Mouse (Mus musculus) neural tube, embryonic 13.5 days (tissue): ENCODE data around the gene Car2. TPM values are rescaled to one million over a fixed set of nuclear protein-coding genes. Genes with fewer than 3 reads are reported as not detected.

Source experiments
- ATAC-seq: fragments of 200-750 bp; cut with Nextera tagmentation; 2 replicates; pipeline ENCODE4 v1.8.0; 2017; ENCODE audit warnings: low read depth, mild to moderate bottlenecking, moderate TSS enrichment, moderate library complexity
- H3K27ac ChIP-seq: fragments of 300-500 bp; sonication (generic); replicated peaks from 2 replicates; pipeline ENCODE4 v1.5.1; 2015; ENCODE audit warnings: moderate library complexity, mild to moderate bottlenecking, inconsistent platforms
- H3K27me3 ChIP-seq: fragments of 300-500 bp; sonication (generic); 2 replicates; pipeline ENCODE4 v1.6.1; 2015; ENCODE audit warnings: mild to moderate bottlenecking, inconsistent platforms
- H3K36me3 ChIP-seq: fragments of 300-500 bp; sonication (generic); 2 replicates; pipeline ENCODE4 v1.6.1; 2015; ENCODE audit warnings: mild to moderate bottlenecking, inconsistent platforms
- H3K4me1 ChIP-seq: fragments of 300-500 bp; sonication (generic); replicated peaks from 2 replicates; pipeline ENCODE4 v1.6.1; 2015; ENCODE audit warnings: inconsistent platforms
- H3K4me2 ChIP-seq: fragments of 300-500 bp; sonication (generic); 2 replicates; pipeline ENCODE4 v1.6.1; 2015; ENCODE audit warnings: inconsistent platforms, mild to moderate bottlenecking, moderate library complexity
- H3K4me3 ChIP-seq: fragments of 300-500 bp; sonication (generic); 2 replicates; pipeline ENCODE4 v1.5.1; 2015; ENCODE audit warnings: mild to moderate bottlenecking, inconsistent platforms
- H3K9ac ChIP-seq: fragments of 300-500 bp; sonication (generic); 2 replicates; pipeline ENCODE4 v1.6.1; 2015; ENCODE audit warnings: moderate library complexity, mild to moderate bottlenecking, inconsistent platforms
- H3K9me3 ChIP-seq: fragments of 300-500 bp; sonication (generic); 2 replicates; pipeline ENCODE4 v1.6.1; 2016; ENCODE audit warnings: inconsistent platforms
- WGBS: fragments of 180-500 bp; shearing (Covaris S2); methylation state at CpG from one replicate; pipeline ENCODE4 v1.1.7; 2015; 5-methylcytosine and 5-hydroxymethylcytosine counted together
- polyA plus RNA-seq: library from polyadenylated mRNA; unstranded; fragments of >200 nt; fragmentation: Nextera tagmentation; extraction: Ambion mirVana; gene quantifications from 2 replicates; pipeline ENCODE4 v1.2.1, GENCODE M21; 2015

The Car2 gene
- polyA plus RNA-seq, 1 experiment from 2014 or later: 24.4 TPM

DNA sequence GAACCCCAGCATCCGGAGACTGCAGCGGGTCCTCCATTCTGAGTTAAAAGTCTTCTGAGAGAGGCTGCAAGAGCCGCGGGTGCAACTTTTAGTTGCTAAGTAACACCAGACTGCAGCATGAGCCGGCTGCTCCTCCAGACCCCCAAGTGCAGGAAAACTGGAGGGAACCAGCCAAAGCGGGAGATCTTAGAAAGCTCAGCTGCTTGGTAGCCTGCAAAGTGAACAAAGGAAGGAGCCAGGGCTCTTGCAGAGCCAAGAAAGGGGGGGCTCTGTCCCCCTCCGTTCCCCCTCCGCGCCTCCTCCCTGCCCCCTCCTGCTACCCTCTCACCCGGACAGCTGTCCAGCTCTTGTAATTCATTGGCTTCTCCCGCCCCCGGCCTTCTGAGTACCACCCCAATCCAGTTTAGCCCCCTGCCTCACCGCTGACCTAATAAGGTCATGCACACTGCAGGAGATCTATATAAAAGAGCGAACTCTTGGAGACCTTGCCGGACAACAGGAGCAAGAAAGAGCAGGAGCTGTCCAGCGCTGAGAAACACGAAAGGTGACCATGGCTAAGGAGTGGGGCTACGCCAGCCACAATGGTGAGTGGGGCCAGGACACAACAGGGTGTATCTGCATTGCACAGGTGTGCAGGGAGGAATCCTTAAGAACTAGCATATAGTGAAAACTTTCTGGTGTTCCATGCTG is 22.9 kb upstream of the Car2 start, which contains the start of gene Car3:
Gene Car3 (plus strand): TSS at position 491 of the 690 bp plus-strand sequence.
- 3% methylated on average over 17 of the region's 18 CpGs for WGBS
- Histone ChIP-seq H3K27ac (peak within 1 kb of the TSS; percentile 3; the same call in 1 of the 2 replicates), H3K9me3 (no peaks in the 10 kb centered on the region), H3K27me3 (no peaks in the 10 kb centered on the region), H3K36me3 (no peaks in the 10 kb centered on the region), H3K4me2 (peak within 1 kb of the TSS; percentile 86), H3K9ac (peak within 1 kb of the TSS; percentile 66), H3K4me1 (peaks cover 17% of the 10 kb centered on the region), H3K4me3 (peak within 1 kb of the TSS; percentile 42)
- peak; percentile 93 for ATAC-seq

- H3K4me1 ChIP-seq: peaks cover 17% of the 10 kb centered on the region
- no peaks in the 10 kb centered on the region for H3K9me3 ChIP-seq
- no peak for ATAC-seq
- WGBS: 96% methylated on average over 2 of the region's 2 CpGs
- no peak overlapping the region for H3K9ac ChIP-seq
- H3K36me3 ChIP-seq: no peaks in the 10 kb centered on the region
- H3K27me3 ChIP-seq: no peaks in the 10 kb centered on the region
- no peak overlapping the region for H3K4me3 ChIP-seq
- no peak overlapping the region for H3K4me2 ChIP-seq
- H3K27ac ChIP-seq: no peak overlapping the region
Measured at GRCm38 (mm10) chr3:14863922-14864321, 22.2 kb upstream of the Car2 start.

GRCm38 (mm10) chr3:14865941-14866340 is 20.1 kb upstream of the Car2 start:
- H3K27me3 ChIP-seq: no peaks in the 10 kb centered on the region
- H3K27ac ChIP-seq: no peak overlapping the region
- no peaks in the 10 kb centered on the region for H3K9me3 ChIP-seq
- H3K4me3 ChIP-seq: no peak overlapping the region
- H3K9ac ChIP-seq: no peak overlapping the region
- no peaks in the 10 kb centered on the region for H3K36me3 ChIP-seq
- no peak overlapping the region for H3K4me2 ChIP-seq
- no peak for ATAC-seq
- WGBS: 81% methylated on average over 2 of the region's 2 CpGs
- peaks cover 17% of the 10 kb centered on the region for H3K4me1 ChIP-seq

- WGBS: 21% methylated on average over 11 of the region's 11 CpGs
Measured at GRCm38 (mm10) chr3:14869779-14870178, 16.3 kb upstream of the Car2 start.

DNA sequence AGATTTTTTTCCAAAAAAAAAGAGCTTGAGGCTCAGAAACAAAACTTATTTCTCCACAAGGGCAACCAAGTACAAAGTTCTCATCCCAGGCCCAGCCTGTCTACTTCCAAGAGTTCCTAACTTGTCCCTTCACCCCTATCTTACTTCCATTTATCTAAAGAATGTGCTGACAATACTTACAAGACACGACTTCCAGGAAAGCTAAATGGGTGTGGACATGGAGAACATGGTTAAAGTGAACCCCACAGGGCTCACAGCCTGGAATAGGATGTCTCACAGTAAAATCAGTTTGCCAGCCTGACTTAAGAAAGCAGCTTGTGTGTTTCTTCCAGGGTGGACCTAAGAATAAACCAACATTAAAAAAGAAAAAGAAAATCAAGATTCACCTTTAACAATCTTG is 15.5 kb upstream of the Car2 start:
- no peak overlapping the region for H3K4me2 ChIP-seq
- no peaks in the 10 kb centered on the region for H3K27me3 ChIP-seq
- no peak for ATAC-seq
- WGBS: 71% methylated on average over 1 of the region's 1 CpGs
- H3K27ac ChIP-seq: no peak overlapping the region
- H3K36me3 ChIP-seq: no peaks in the 10 kb centered on the region
- no peak overlapping the region for H3K9ac ChIP-seq
- H3K4me3 ChIP-seq: no peak overlapping the region
- H3K9me3 ChIP-seq: no peaks in the 10 kb centered on the region
- no peaks in the 10 kb centered on the region for H3K4me1 ChIP-seq

More at GRCm38 (mm10) chr3:14869779-14870178, 16.3 kb upstream of the Car2 start:
- H3K36me3 ChIP-seq: no peaks in the 10 kb centered on the region
- no peak overlapping the region for H3K27ac ChIP-seq
- no peaks in the 10 kb centered on the region for H3K27me3 ChIP-seq
- H3K9me3 ChIP-seq: no peaks in the 10 kb centered on the region
- no peaks in the 10 kb centered on the region for H3K4me1 ChIP-seq
- ATAC-seq: peak; percentile 50; the same call in 1 of the 2 replicates
- no peak overlapping the region for H3K9ac ChIP-seq
- H3K4me3 ChIP-seq: no peak overlapping the region
- H3K4me2 ChIP-seq: no peak overlapping the region

DNA sequence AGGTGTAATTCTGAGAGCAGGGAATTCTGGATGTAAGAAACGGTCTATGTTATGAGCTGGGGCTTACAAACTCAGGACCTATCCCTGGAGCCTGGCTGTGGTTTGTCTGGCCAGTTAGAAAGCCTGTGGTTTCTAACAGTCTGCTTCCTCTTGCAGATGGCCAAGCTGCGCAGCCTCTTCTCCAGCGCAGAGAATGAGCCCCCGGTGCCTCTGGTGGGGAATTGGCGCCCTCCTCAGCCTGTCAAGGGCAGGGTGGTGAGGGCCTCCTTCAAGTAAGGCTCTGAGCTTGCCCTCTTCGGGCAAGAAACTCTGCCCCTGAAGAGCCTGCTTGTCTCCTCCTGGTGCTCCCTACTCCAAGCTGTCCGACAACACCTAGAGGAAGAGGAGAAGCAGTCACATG is 14.7 kb upstream of the Car2 start:
- ATAC-seq: peak; percentile 36; the same call in 1 of the 2 replicates
- Histone ChIP-seq H3K9me3 (no peaks in the 10 kb centered on the region), H3K4me3 (no peak overlapping the region), H3K4me2 (no peak overlapping the region), H3K9ac (no peak overlapping the region), H3K27ac (no peak overlapping the region), H3K4me1 (no peaks in the 10 kb centered on the region), H3K27me3 (no peaks in the 10 kb centered on the region), H3K36me3 (no peaks in the 10 kb centered on the region)
- 62% methylated on average over 7 of the region's 7 CpGs for WGBS

DNA sequence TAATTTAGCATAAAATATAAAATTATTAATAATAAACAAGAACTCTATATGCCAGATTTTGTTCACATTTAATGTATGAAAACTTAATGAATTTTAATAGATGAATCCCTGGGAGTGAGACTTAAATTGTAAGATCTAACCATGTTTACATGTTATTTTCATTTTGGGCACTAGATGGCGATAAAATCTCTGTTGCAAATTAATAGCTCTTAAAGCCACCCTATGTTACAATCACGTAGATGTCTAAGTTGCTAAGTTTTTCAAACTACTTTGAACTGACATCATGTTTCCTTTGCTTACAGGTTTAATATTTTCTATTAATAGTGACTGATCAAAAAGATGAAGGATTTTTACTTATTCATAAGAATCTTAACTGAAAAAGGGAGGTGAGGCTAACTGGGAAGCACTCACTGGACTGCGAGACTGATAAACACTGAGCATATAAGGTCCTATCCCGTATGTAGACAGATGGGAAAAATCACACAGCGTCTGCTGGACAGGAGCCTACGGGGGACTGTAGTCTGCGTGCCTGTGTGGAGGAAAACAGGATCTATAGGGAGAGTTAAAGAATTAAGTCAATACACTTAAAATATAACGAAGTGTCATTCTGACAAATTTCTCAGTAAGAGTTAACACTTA is 11.6 kb upstream of the Car2 start:
- WGBS: 55% methylated on average over 8 of the region's 8 CpGs
- no peaks in the 10 kb centered on the region for H3K36me3 ChIP-seq

GRCm38 (mm10) chr3:14876325-14876918 is 9.7 kb upstream of the Car2 start:
- no peaks in the 10 kb centered on the region for H3K9me3 ChIP-seq
- no peak overlapping the region for H3K9ac ChIP-seq
- no peak overlapping the region for H3K27ac ChIP-seq
- no peaks in the 10 kb centered on the region for H3K27me3 ChIP-seq
- no peak overlapping the region for H3K4me2 ChIP-seq
- no peak for ATAC-seq
- H3K4me3 ChIP-seq: no peak overlapping the region
- 80% methylated on average over 9 of the region's 9 CpGs for WGBS
- H3K4me1 ChIP-seq: no peaks in the 10 kb centered on the region
- no peaks in the 10 kb centered on the region for H3K36me3 ChIP-seq

More for the DNA sequence above, 11.6 kb upstream of the Car2 start:
- Histone ChIP-seq H3K27ac (no peak overlapping the region), H3K4me1 (no peaks in the 10 kb centered on the region), H3K4me3 (no peak overlapping the region), H3K9me3 (no peaks in the 10 kb centered on the region), H3K4me2 (no peak overlapping the region), H3K27me3 (no peaks in the 10 kb centered on the region), H3K9ac (no peak overlapping the region)
- ATAC-seq: no peak

DNA sequence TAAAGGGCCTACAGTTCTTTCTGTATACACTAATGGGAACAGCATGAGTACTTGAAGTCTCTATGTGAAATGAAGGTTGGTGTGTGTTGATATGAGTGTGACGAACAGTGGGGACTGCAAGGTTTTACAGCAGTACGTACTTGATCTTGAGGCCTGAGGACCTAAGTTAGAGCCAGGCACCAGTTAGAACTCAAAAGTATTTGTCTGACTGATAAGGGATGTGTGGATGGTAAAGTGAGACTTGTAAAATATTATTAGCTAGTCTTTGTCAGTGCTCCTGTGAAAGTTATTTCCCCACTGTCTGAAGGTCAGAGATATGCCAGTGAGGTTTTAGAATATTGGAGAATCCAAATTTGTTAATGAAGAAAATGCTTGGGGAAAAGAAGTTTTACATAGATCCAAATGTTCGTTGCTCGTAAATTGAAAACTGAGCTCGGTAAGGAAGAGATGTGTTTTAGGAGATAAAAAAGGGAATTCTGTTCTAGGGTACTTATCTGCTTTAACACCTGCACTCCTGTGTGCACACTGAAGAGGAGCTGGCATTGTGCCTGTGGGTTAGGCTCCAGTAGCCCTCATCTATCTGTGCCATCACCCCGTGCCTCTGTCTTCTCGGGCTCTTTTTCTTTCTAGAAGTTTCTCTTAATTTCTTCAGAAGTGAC is 8.7 kb upstream of the Car2 start:
- no peaks in the 10 kb centered on the region for H3K9me3 ChIP-seq
- H3K4me3 ChIP-seq: no peak overlapping the region
- H3K4me2 ChIP-seq: no peak overlapping the region
- no peaks in the 10 kb centered on the region for H3K4me1 ChIP-seq
- H3K27me3 ChIP-seq: no peaks in the 10 kb centered on the region
- no peak overlapping the region for H3K9ac ChIP-seq
- no peak overlapping the region for H3K27ac ChIP-seq
- 90% methylated on average over 7 of the region's 7 CpGs for WGBS
- no peaks in the 10 kb centered on the region for H3K36me3 ChIP-seq
- no peak for ATAC-seq

DNA sequence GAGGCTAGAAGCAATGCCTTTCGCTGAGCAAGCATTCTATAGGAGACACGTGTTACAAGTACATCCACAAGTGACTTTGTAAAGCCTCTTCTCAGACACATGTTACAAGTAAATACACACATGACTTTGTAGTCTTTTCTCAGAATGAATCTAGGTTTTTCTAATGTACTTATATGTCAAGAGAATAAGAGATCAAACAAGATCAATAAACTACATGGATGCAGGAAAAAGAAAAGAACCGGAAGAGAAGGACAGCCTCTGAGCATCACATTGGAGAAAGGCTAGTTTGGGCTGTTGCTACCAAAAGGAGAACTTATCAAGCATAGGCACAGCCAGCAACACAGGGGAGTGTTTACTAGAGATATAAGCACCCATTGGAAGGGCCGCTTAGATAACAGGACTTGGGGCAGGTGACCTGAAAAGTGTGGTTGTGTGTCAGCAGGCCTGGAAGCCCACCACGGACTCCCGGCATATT is 7.3 kb upstream of the Car2 start:
- no peaks in the 10 kb centered on the region for H3K4me1 ChIP-seq
- 85% methylated on average over 6 of the region's 6 CpGs for WGBS

GRCm38 (mm10) chr3:14879293-14879692 is 6.8 kb upstream of the Car2 start:
- no peak overlapping the region for H3K4me2 ChIP-seq
- H3K27ac ChIP-seq: no peak overlapping the region
- 0 out of 2 replicates have a peak, but pooled peaks cover 2% of the 10 kb centered on the region for H3K27me3 ChIP-seq
- H3K9ac ChIP-seq: no peak overlapping the region
- no peak for ATAC-seq
- WGBS: 85% methylated on average over 3 of the region's 3 CpGs
- no peaks in the 10 kb centered on the region for H3K4me1 ChIP-seq
- no peaks in the 10 kb centered on the region for H3K36me3 ChIP-seq
- no peaks in the 10 kb centered on the region for H3K9me3 ChIP-seq
- H3K4me3 ChIP-seq: no peak overlapping the region

More for the DNA sequence above, 7.3 kb upstream of the Car2 start:
- H3K4me3 ChIP-seq: no peak overlapping the region
- no peaks in the 10 kb centered on the region for H3K36me3 ChIP-seq
- H3K4me2 ChIP-seq: no peak overlapping the region
- 0 out of 2 replicates have a peak, but pooled peaks cover 2% of the 10 kb centered on the region for H3K27me3 ChIP-seq
- H3K27ac ChIP-seq: no peak overlapping the region
- H3K9me3 ChIP-seq: no peaks in the 10 kb centered on the region
- no peak overlapping the region for H3K9ac ChIP-seq
- no peak for ATAC-seq

GRCm38 (mm10) chr3:14880277-14880676 is 5.8 kb upstream of the Car2 start:
- Histone ChIP-seq H3K36me3 (no peaks in the 10 kb centered on the region), H3K27me3 (peaks cover 6% of the 10 kb centered on the region; the same call in 1 of the 2 replicates), H3K4me3 (no peak overlapping the region), H3K27ac (no peak overlapping the region), H3K9ac (no peak overlapping the region), H3K9me3 (no peaks in the 10 kb centered on the region), H3K4me2 (no peak overlapping the region), H3K4me1 (no peaks in the 10 kb centered on the region)
- ATAC-seq: no peak
- WGBS: 80% methylated on average over 2 of the region's 2 CpGs
